Comparison of ENCODE assay signal across 12 mouse cellular contexts in the genomic region with DNA sequence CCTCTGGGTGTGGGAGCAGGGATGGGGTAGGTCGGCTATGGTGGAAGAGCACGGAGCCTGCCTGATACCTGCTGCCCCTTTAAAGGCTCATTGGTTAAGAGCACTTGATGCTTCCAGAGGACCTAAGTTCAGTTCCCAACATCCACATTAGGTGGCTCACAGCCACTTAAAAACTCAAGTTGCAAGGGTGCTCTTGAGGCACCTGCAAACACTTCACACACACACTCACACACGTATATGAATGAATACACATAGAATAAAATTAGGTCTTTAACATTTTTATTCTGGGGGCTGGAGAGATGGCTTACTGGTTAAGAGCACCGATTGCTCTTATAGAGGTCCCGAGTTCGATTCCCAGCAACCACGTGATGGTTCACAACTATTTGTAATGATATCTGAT. TPM values are rescaled to one million over a fixed set of nuclear protein-coding genes. Genes with fewer than 3 reads are reported as not detected.
DNase-seq lines count a peak whose midpoint lies in the region; ATAC-seq and TF ChIP-seq lines count a peak whose summit lies in the region.
"Had no signal": no experiment of that assay in that cellular context is flagged by ENCODE, and none has a peak within 500 bp of the region (broad histone marks: within the 10 kb centered on the region; RNA-seq: fewer than 3 reads in every experiment).

No protein-coding gene starts in this region.

- no peaks in the 10 kb centered on the region for H3K9me3 ChIP-seq in heart, embryonic 14.5 days (ENCODE audit: control insufficient read depth, low read length)
- H3K9me3 ChIP-seq in heart, embryonic 11.5 days (replicated peaks; ENCODE audit: control insufficient read depth, low read length) = no peaks in the 10 kb centered on the region
- H3K9me3 ChIP-seq in lung, embryonic 14.5 days (ENCODE audit: low read depth, low read length) = no peaks in the 10 kb centered on the region
- no peaks in the 10 kb centered on the region for H3K9me3 ChIP-seq in neural tube, embryonic 12.5 days
- H3K9me3 ChIP-seq: forebrain, embryonic 15.5 days; liver, embryonic 12.5 days had no signal

- DNase-seq in lung, embryonic 14.5 days = no peak
- DNase-seq in lung, postnatal 36 days = no peak
- no peak for DNase-seq in neural tube, embryonic 10.5 days (ENCODE audit: extremely low spot score, low spot score)
- DNase-seq: kidney, adult 8-10 months; thymus, postnatal 4 days had no signal

- WGBS in heart, embryonic 14.5 days = 84% methylated on average over 7 of the region's 7 CpGs
- WGBS in heart, embryonic 11.5 days (ENCODE audit: insufficient replicate concordance) = 76% methylated on average over 7 of the region's 7 CpGs
- 65% methylated on average over 7 of the region's 7 CpGs for WGBS in lung, embryonic 14.5 days
- 87% methylated on average over 7 of the region's 7 CpGs for WGBS in neural tube, embryonic 12.5 days

- peak overlapping the region; percentile 61; the same call in 1 of the 2 replicates for H3K4me2 ChIP-seq in heart, embryonic 14.5 days (ENCODE audit: low read length)
- no peak overlapping the region for H3K4me2 ChIP-seq in heart, embryonic 11.5 days
- peak overlapping the region; percentile 57; the same call in 1 of the 2 replicates for H3K4me2 ChIP-seq in lung, embryonic 14.5 days
- peak overlapping the region; percentile 55; the same call in 1 of the 2 replicates for H3K4me2 ChIP-seq in neural tube, embryonic 12.5 days (replicated peaks)

- no peak for ATAC-seq in heart, embryonic 14.5 days (ENCODE audit: insufficient number of reproducible peaks, insufficient read depth, low FRiP score, low read depth)
- ATAC-seq in heart, embryonic 11.5 days (replicated peaks; ENCODE audit: insufficient number of reproducible peaks, low FRiP score, low TSS enrichment) = no peak
- no peak for ATAC-seq in lung, embryonic 14.5 days (ENCODE audit: insufficient read depth)
- no peak for ATAC-seq in neural tube, embryonic 12.5 days (ENCODE audit: low FRiP score, low read depth)
- no peak for ATAC-seq in erythroblast, adult 5-6 weeks (replicated peaks; ENCODE audit: low FRiP score, poor library complexity, severe bottlenecking)
- ATAC-seq: liver, embryonic 12.5 days had no signal

- no peak overlapping the region for H3K4me3 ChIP-seq in heart, embryonic 14.5 days (ENCODE audit: control insufficient read depth in 1 of 2, insufficient read depth in 1 of 2, low read depth in 1 of 2, low read length in 2 of 2)
- H3K4me3 ChIP-seq in heart, embryonic 11.5 days (ENCODE audit: low read depth, low read length) = no peak overlapping the region
- no peak overlapping the region for H3K4me3 ChIP-seq in lung, embryonic 14.5 days (ENCODE audit: low read depth, low read length)
- H3K4me3 ChIP-seq in neural tube, embryonic 12.5 days = no peak overlapping the region
- H3K4me3 ChIP-seq: liver, embryonic 12.5 days had no signal

- peaks cover 36% of the 10 kb centered on the region for H3K27me3 ChIP-seq in heart, embryonic 14.5 days (ENCODE audit: control insufficient read depth, insufficient read depth, low read length)
- H3K27me3 ChIP-seq in heart, embryonic 11.5 days (ENCODE audit: control insufficient read depth, insufficient read depth, low read length) = peaks cover 25% of the 10 kb centered on the region
- H3K27me3 ChIP-seq in lung, embryonic 14.5 days (ENCODE audit: insufficient read depth, low read length) = peaks cover 37% of the 10 kb centered on the region
- peaks cover 43% of the 10 kb centered on the region for H3K27me3 ChIP-seq in neural tube, embryonic 12.5 days (replicated peaks)

- no peak overlapping the region for H3K27ac ChIP-seq in heart, embryonic 14.5 days (replicated peaks in 1 of 2; ENCODE audit: control insufficient read depth in 1 of 2, insufficient read depth in 1 of 2, low read depth in 2 of 2, low read length in 2 of 2)
- no peak overlapping the region for H3K27ac ChIP-seq in heart, embryonic 11.5 days (ENCODE audit: low read depth, low read length)
- H3K27ac ChIP-seq in lung, embryonic 14.5 days (ENCODE audit: low read depth) = no peak overlapping the region
- H3K27ac ChIP-seq in neural tube, embryonic 12.5 days = no peak overlapping the region
- H3K27ac ChIP-seq: forebrain, embryonic 15.5 days; hindbrain, postnatal 0 days; liver, embryonic 12.5 days had no signal

- peaks cover 15 to 21% of the 10 kb centered on the region in 2 experiments for H3K4me1 ChIP-seq in heart, embryonic 14.5 days (ENCODE audit: control insufficient read depth in 2 of 2, insufficient read depth in 2 of 2, low read length in 2 of 2)
- H3K4me1 ChIP-seq in heart, embryonic 11.5 days (ENCODE audit: control insufficient read depth, insufficient read depth, low read length) = peaks cover 5% of the 10 kb centered on the region
- H3K4me1 ChIP-seq in lung, embryonic 14.5 days (ENCODE audit: insufficient read depth) = no peaks in the 10 kb centered on the region
- peaks cover 11% of the 10 kb centered on the region for H3K4me1 ChIP-seq in neural tube, embryonic 12.5 days

- peak; percentile 3; the same call in 1 of the 2 replicates for TF ChIP-seq CTCF in lung, embryonic 14.5 days (IDR thresholded peaks at IDR 0.05; ENCODE audit: low read depth)

- H3K36me3 ChIP-seq in heart, embryonic 14.5 days (ENCODE audit: control insufficient read depth, insufficient read depth, low read length) = no peaks in the 10 kb centered on the region
- H3K36me3 ChIP-seq in heart, embryonic 11.5 days (ENCODE audit: control insufficient read depth, insufficient read depth, low read length) = no peaks in the 10 kb centered on the region
- no peaks in the 10 kb centered on the region for H3K36me3 ChIP-seq in lung, embryonic 14.5 days (ENCODE audit: insufficient read depth)
- no peaks in the 10 kb centered on the region for H3K36me3 ChIP-seq in neural tube, embryonic 12.5 days
- H3K36me3 ChIP-seq: forebrain, embryonic 15.5 days; liver, embryonic 12.5 days had no signal

- no peak overlapping the region for H3K9ac ChIP-seq in heart, embryonic 14.5 days (ENCODE audit: low read length)
- H3K9ac ChIP-seq in heart, embryonic 11.5 days (ENCODE audit: low read depth, low read length) = no peak overlapping the region
- no peak overlapping the region for H3K9ac ChIP-seq in lung, embryonic 14.5 days
- no peak overlapping the region for H3K9ac ChIP-seq in neural tube, embryonic 12.5 days
- H3K9ac ChIP-seq: forebrain, embryonic 15.5 days; liver, embryonic 12.5 days had no signal

RNA-seq across cellular contexts. Expression of a gene that starts 46.4 kb away (rescaled TPM):
- 61.3 and 64.2 TPM in 2 replicates for polyA plus RNA-seq in heart, embryonic 14.5 days (2014; fragmentation: Nextera tagmentation; extraction: Ambion mirVana)
- polyA plus RNA-seq in heart, embryonic 11.5 days (2014; fragmentation: Nextera tagmentation; extraction: Ambion mirVana) = 78.5 and 87.8 TPM in 2 replicates
- 130 TPM in 2 replicates for polyA plus RNA-seq in lung, embryonic 14.5 days (2014; fragmentation: Nextera tagmentation; extraction: Ambion mirVana)
- 99.4 and 106 TPM in 2 replicates for polyA plus RNA-seq in neural tube, embryonic 12.5 days (2016; fragmentation: Nextera tagmentation; extraction: Ambion mirVana)
- total RNA-seq in erythroblast, adult 5-6 weeks (2015; ENCODE audit: low replicate concordance) = 13.8 and 26.3 TPM in 2 replicates
- 32.4 and 37.1 TPM in 2 replicates for total RNA-seq in erythroblast, adult 5-6 weeks (2017; ENCODE audit: low replicate concordance)

RNA-seq across cellular contexts. Expression of a gene that starts 47.3 kb away (rescaled TPM):
- polyA plus RNA-seq in heart, embryonic 14.5 days (2014; fragmentation: Nextera tagmentation; extraction: Ambion mirVana) = 5.5 and 5.6 TPM in 2 replicates
- polyA plus RNA-seq in heart, embryonic 11.5 days (2014; fragmentation: Nextera tagmentation; extraction: Ambion mirVana) = 4.7 and 5.1 TPM in 2 replicates
- polyA plus RNA-seq in lung, embryonic 14.5 days (2014; fragmentation: Nextera tagmentation; extraction: Ambion mirVana) = 7.5 and 8.9 TPM in 2 replicates
- 7.4 and 8.2 TPM in 2 replicates for polyA plus RNA-seq in neural tube, embryonic 12.5 days (2016; fragmentation: Nextera tagmentation; extraction: Ambion mirVana)
- 6.3 and 7.7 TPM in 2 replicates for total RNA-seq in erythroblast, adult 5-6 weeks (2015; ENCODE audit: low replicate concordance)
- total RNA-seq in erythroblast, adult 5-6 weeks (2017; ENCODE audit: low replicate concordance) = 9.2 and 9.9 TPM in 2 replicates
